Mouse (Mus musculus) layer of hippocampus, adult 8-10 months (tissue): ENCODE data around the gene Fbxo6. TPM values are rescaled to one million over a fixed set of nuclear protein-coding genes. Genes with fewer than 3 reads are reported as not detected.

Experiments
- DNase-seq, 2 experiments: peaks; one replicate each; pipeline ENCODE4 v3.0.0; 2022; ENCODE audit warnings: low spot score in 2 of 2
- total RNA-seq, 4 experiments: library from RNA; stranded (reverse); gene quantifications; 2 replicates each; pipeline ENCODE4 v1.2.4; 2022

Gene Fbxo6
- total RNA-seq, 4 experiments from 2014 or later, result 29.4 to 34.0 (median 31.1) TPM

- DNase-seq, result peak in 1 of 2 experiments; percentile 49
These were observed 8.8 kb upstream of the Fbxo6 start, which contains the start of the genes Fbxo44 and Fbxo2 for GRCm38 (mm10) chr4:148160436-148161390. Gene Fbxo44, minus strand, starts transcription at chr4:148160482. Gene Fbxo2, plus strand, starts transcription at chr4:148160621.

GRCm38 (mm10) chr4:148159544-148160435 is 7.8 kb upstream of the Fbxo6 start:
- DNase-seq, result peak; percentile 99

GRCm38 (mm10) chr4:148158436-148159348 is 6.8 kb upstream of the Fbxo6 start:
- peak in 1 of 2 experiments; percentile 56 for DNase-seq

- DNase-seq, result peak in 1 of 2 experiments; percentile 28
These were observed 3.0 kb upstream of the Fbxo6 start for GRCm38 (mm10) chr4:148154982-148155381.

- no peak for DNase-seq
These were observed 2.1 kb upstream of the Fbxo6 start for GRCm38 (mm10) chr4:148154006-148154405.

- no peak for DNase-seq
These were observed 607 bp upstream of the Fbxo6 start for GRCm38 (mm10) chr4:148152547-148152946.

GRCm38 (mm10) chr4:148150953-148151266 is 1.0 kb downstream of the Fbxo6 start:
- no peak for DNase-seq

GRCm38 (mm10) chr4:148150242-148150641 is 1.7 kb downstream of the Fbxo6 start:
- DNase-seq, result no peak

GRCm38 (mm10) chr4:148149540-148149939 is 2.4 kb downstream of the Fbxo6 start:
- no peak for DNase-seq

GRCm38 (mm10) chr4:148147714-148148113 is 4.2 kb downstream of the Fbxo6 start:
- DNase-seq, result no peak

- no peak for DNase-seq
These were observed 8.2 kb downstream of the Fbxo6 start for GRCm38 (mm10) chr4:148143721-148144120.

- peak; percentile 89 to 93 for DNase-seq
These were observed 11.6 kb downstream of the Fbxo6 start for GRCm38 (mm10) chr4:148140098-148141011.

- no peak for DNase-seq
These were observed 12.2 kb downstream of the Fbxo6 start for GRCm38 (mm10) chr4:148139767-148140097.

- DNase-seq, result no peak
These were observed 14.4 kb downstream of the Fbxo6 start for GRCm38 (mm10) chr4:148137503-148137902.

GRCm38 (mm10) chr4:148134988-148135387 is 17.0 kb downstream of the Fbxo6 start:
- no peak for DNase-seq

GRCm38 (mm10) chr4:148131497-148132081 is 20.4 kb downstream of the Fbxo6 start:
- DNase-seq, result no peak

GRCm38 (mm10) chr4:148130561-148131413 is 21.2 kb downstream of the Fbxo6 start, which contains the start of gene Draxin:
Gene Draxin, minus strand, starts transcription at chr4:148130698.
- DNase-seq, result no peak

GRCm38 (mm10) chr4:148130133-148130532 is 21.8 kb downstream of the Fbxo6 start, which contains the start of gene Mad2l2:
Gene Mad2l2, plus strand, starts transcription at chr4:148130384.
- no peak for DNase-seq
